Mouse (Mus musculus) limb, embryonic 11.5 days (tissue): ENCODE results near the gene Ccdc40. TPM values are rescaled to one million over a fixed set of nuclear protein-coding genes. Genes with fewer than 3 reads are reported as not detected.
A peak's percentile ranks its signal among the peaks of the same experiment; 100 is the strongest.

ENCODE experiments used
- ATAC-seq: fragments of 200-750 bp; cut with Nextera tagmentation; 2 replicates; pipeline ENCODE4 v1.8.0; 2017; ENCODE audit warnings: low read depth; ENCODE audit not compliant: insufficient number of reproducible peaks, low FRiP score, low TSS enrichment
- DNase-seq: peaks from one replicate; pipeline ENCODE4 v3.0.0-alpha.2; 2015; ENCODE audit warnings: low spot score
- H3K27ac ChIP-seq: fragments of 300-500 bp; sonication (generic); replicated peaks from 2 replicates; pipeline ENCODE4 v1.5.1; 2014; ENCODE audit warnings: low read depth, mild to moderate bottlenecking, low read length
- H3K27me3 ChIP-seq: fragments of 300-500 bp; sonication (generic); 2 replicates; pipeline ENCODE4 v1.6.1; 2014; ENCODE audit warnings: mild to moderate bottlenecking, low read length, mixed read lengths; ENCODE audit not compliant: control insufficient read depth, insufficient read depth
- H3K36me3 ChIP-seq: fragments of 300-500 bp; sonication (generic); 2 replicates; pipeline ENCODE4 v1.6.1; 2014; ENCODE audit warnings: mild to moderate bottlenecking, low read length, moderate library complexity, mixed read lengths; ENCODE audit not compliant: control insufficient read depth, insufficient read depth
- H3K4me1 ChIP-seq: fragments of 300-500 bp; sonication (generic); 2 replicates; pipeline ENCODE4 v1.6.1; 2014; ENCODE audit warnings: low read length, mixed read lengths; ENCODE audit not compliant: control insufficient read depth, insufficient read depth
- H3K4me2 ChIP-seq: fragments of 300-500 bp; sonication (generic); 2 replicates; pipeline ENCODE4 v1.6.1; 2014; ENCODE audit warnings: low read depth, mild to moderate bottlenecking, moderate library complexity; ENCODE audit not compliant: severe bottlenecking
- H3K4me3 ChIP-seq: fragments of 300-500 bp; sonication (generic); 2 replicates; pipeline ENCODE4 v1.5.1; 2014; ENCODE audit warnings: low read depth, low read length
- H3K9ac ChIP-seq: fragments of 300-500 bp; sonication (generic); 2 replicates; pipeline ENCODE4 v1.6.1; 2014; ENCODE audit warnings: mild to moderate bottlenecking, low read length
- H3K9me3 ChIP-seq: fragments of 300-500 bp; sonication (generic); 2 replicates; pipeline ENCODE4 v1.6.1; 2016; ENCODE audit warnings: low read length; ENCODE audit not compliant: control insufficient read depth
- WGBS: fragments of 180-500 bp; shearing (Covaris S2); extraction: QIAGEN DNeasy Blood & Tissue Kit; methylation state at CpG from one replicate; pipeline ENCODE4 v1.1.7; 2014; 5-methylcytosine and 5-hydroxymethylcytosine counted together
- polyA plus RNA-seq: library from polyadenylated mRNA; unstranded; fragments of >200 nt; fragmentation: Nextera tagmentation; extraction: Ambion mirVana; gene quantifications from 2 replicates; pipeline ENCODE4 v1.2.1, GENCODE M21; 2014

The Ccdc40 gene
- polyA plus RNA-seq, 1 experiment from 2014 or later: 8.9 TPM

- H3K36me3 ChIP-seq: peaks cover 7% of the 10 kb centered on the region
- H3K9ac ChIP-seq: no peak overlapping the region
- H3K4me1 ChIP-seq: peaks cover 31% of the 10 kb centered on the region
- no peak overlapping the region for H3K4me2 ChIP-seq
- peak; percentile 68 for DNase-seq
- H3K27ac ChIP-seq: no peak overlapping the region
- WGBS: 40% methylated on average over 21 of the region's 21 CpGs
- H3K27me3 ChIP-seq: no peaks in the 10 kb centered on the region
- ATAC-seq: no peak
- no peaks in the 10 kb centered on the region for H3K9me3 ChIP-seq
- H3K4me3 ChIP-seq: no peak overlapping the region
Observed at GRCm38 (mm10) chr11:119211604-119212309, 16.6 kb upstream of the Ccdc40 start.

GRCm38 (mm10) chr11:119213166-119213885 lies 15.0 kb upstream of the Ccdc40 start:
- H3K27me3 ChIP-seq: no peaks in the 10 kb centered on the region
- H3K9me3 ChIP-seq: no peaks in the 10 kb centered on the region
- H3K27ac ChIP-seq: 0 out of 2 replicates have a peak overlapping the region, but pooled peaks have one; percentile 36
- 59% methylated on average over 19 of the region's 19 CpGs for WGBS
- H3K4me1 ChIP-seq: peaks cover 31% of the 10 kb centered on the region
- H3K36me3 ChIP-seq: peaks cover 8% of the 10 kb centered on the region
- no peak overlapping the region for H3K4me2 ChIP-seq
- no peak overlapping the region for H3K4me3 ChIP-seq
- H3K9ac ChIP-seq: no peak overlapping the region
- DNase-seq (no peak), ATAC-seq (no peak)

- Histone ChIP-seq H3K4me2 (peak overlapping the region; percentile 31; the same call in 1 of the 2 replicates), H3K4me3 (no peak overlapping the region), H3K4me1 (peaks cover 42% of the 10 kb centered on the region), H3K9ac (0 out of 2 replicates have a peak overlapping the region, but pooled peaks have one; percentile 17), H3K27ac (peak overlapping the region; percentile 36; the same call in 1 of the 2 replicates), H3K27me3 (no peaks in the 10 kb centered on the region), H3K36me3 (peaks cover 2% of the 10 kb centered on the region; the same call in 1 of the 2 replicates), H3K9me3 (no peaks in the 10 kb centered on the region)
- 14% methylated on average over 18 of the region's 18 CpGs for WGBS
- ATAC-seq: peak; percentile 41; the same call in 1 of the 2 replicates
- peak; percentile 51 for DNase-seq
Observed at GRCm38 (mm10) chr11:119215038-119215904, 13.1 kb upstream of the Ccdc40 start.

- Histone ChIP-seq H3K27ac (0 out of 2 replicates have a peak overlapping the region, but pooled peaks have one; percentile 36), H3K4me2 (peak overlapping the region; percentile 31; the same call in 1 of the 2 replicates), H3K4me1 (peaks cover 46% of the 10 kb centered on the region), H3K27me3 (no peaks in the 10 kb centered on the region), H3K9me3 (no peaks in the 10 kb centered on the region), H3K9ac (no peak overlapping the region), H3K4me3 (no peak overlapping the region), H3K36me3 (0 out of 2 replicates have a peak, but pooled peaks cover 2% of the 10 kb centered on the region)
- WGBS: 58% methylated on average over 9 of the region's 9 CpGs
- ATAC-seq (no peak), DNase-seq (no peak)
Observed at GRCm38 (mm10) chr11:119215905-119216507, 12.4 kb upstream of the Ccdc40 start.

- H3K4me1 ChIP-seq: peaks cover 45% of the 10 kb centered on the region
- WGBS: 89% methylated on average over 6 of the region's 6 CpGs
Observed at GRCm38 (mm10) chr11:119217861-119218260, 10.5 kb upstream of the Ccdc40 start.

GRCm38 (mm10) chr11:119219816-119220465 lies 8.4 kb upstream of the Ccdc40 start:
- Histone ChIP-seq H3K4me2 (no peak overlapping the region), H3K27ac (no peak overlapping the region), H3K4me3 (no peak overlapping the region), H3K27me3 (no peaks in the 10 kb centered on the region), H3K36me3 (0 out of 2 replicates have a peak, but pooled peaks cover 2% of the 10 kb centered on the region), H3K9me3 (no peaks in the 10 kb centered on the region), H3K9ac (no peak overlapping the region), H3K4me1 (peaks cover 37% of the 10 kb centered on the region)
- 14% methylated on average over 17 of the region's 17 CpGs for WGBS
- no peak for DNase-seq
- no peak for ATAC-seq

More at GRCm38 (mm10) chr11:119217861-119218260, 10.5 kb upstream of the Ccdc40 start:
- DNase-seq (no peak), ATAC-seq (no peak)
- no peak overlapping the region for H3K4me2 ChIP-seq
- no peak overlapping the region for H3K27ac ChIP-seq
- H3K36me3 ChIP-seq: 0 out of 2 replicates have a peak, but pooled peaks cover 2% of the 10 kb centered on the region
- no peaks in the 10 kb centered on the region for H3K27me3 ChIP-seq
- H3K9me3 ChIP-seq: no peaks in the 10 kb centered on the region
- no peak overlapping the region for H3K4me3 ChIP-seq
- H3K9ac ChIP-seq: no peak overlapping the region

- Histone ChIP-seq H3K27me3 (no peaks in the 10 kb centered on the region), H3K36me3 (0 out of 2 replicates have a peak, but pooled peaks cover 2% of the 10 kb centered on the region), H3K4me3 (no peak overlapping the region), H3K9me3 (no peaks in the 10 kb centered on the region), H3K4me1 (peaks cover 22% of the 10 kb centered on the region), H3K4me2 (no peak overlapping the region), H3K27ac (peak overlapping the region; percentile 47; the same call in 1 of the 2 replicates), H3K9ac (no peak overlapping the region)
- ATAC-seq (no peak), DNase-seq (no peak)
- WGBS: 33% methylated on average over 10 of the region's 11 CpGs
Observed at GRCm38 (mm10) chr11:119221812-119222510, 6.4 kb upstream of the Ccdc40 start.
